ENCODE assay signal across 20 mouse cellular contexts in the genomic region with DNA sequence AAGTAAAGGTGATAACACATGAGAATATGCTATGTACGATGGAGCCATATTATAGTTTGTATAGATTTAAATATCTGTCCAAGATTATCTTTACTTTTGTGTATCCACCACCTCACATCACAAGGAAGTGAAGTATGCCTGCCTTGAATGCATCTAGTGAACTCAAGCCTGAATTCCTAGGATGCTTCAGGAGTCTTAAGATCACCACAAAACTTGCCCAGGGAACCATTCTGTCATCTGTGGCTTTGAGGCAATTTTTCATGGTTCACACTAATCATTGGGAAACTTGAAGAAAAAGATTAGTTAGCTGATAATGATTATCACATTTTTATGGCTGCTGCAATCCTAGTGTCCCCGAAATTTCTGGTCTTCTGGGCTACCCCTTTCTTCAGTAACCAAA.
"Had no signal": no experiment of that assay in that cellular context is flagged by ENCODE, and none has a peak within 500 bp of the region (broad histone marks: within the 10 kb centered on the region; RNA-seq: fewer than 3 reads in every experiment).

No protein-coding gene starts in this region.

- H3K36me3 ChIP-seq: midbrain, embryonic 10.5 days; midbrain, embryonic 13.5 days; midbrain, embryonic 15.5 days; neural tube, embryonic 13.5 days; neural tube, embryonic 15.5 days; stomach, embryonic 15.5 days had no signal

- H3K4me1 ChIP-seq: midbrain, embryonic 10.5 days; midbrain, embryonic 13.5 days; midbrain, embryonic 15.5 days; neural tube, embryonic 13.5 days; neural tube, embryonic 15.5 days; stomach, embryonic 15.5 days had no signal

- H3K4me3 ChIP-seq: midbrain, embryonic 10.5 days; midbrain, embryonic 13.5 days; midbrain, embryonic 15.5 days; myocyte; neural tube, embryonic 13.5 days; neural tube, embryonic 15.5 days; stomach, embryonic 15.5 days had no signal

- H3K9ac ChIP-seq: lung, embryonic 14.5 days; midbrain, embryonic 13.5 days; midbrain, embryonic 15.5 days; neural tube, embryonic 13.5 days; neural tube, embryonic 15.5 days; stomach, embryonic 15.5 days had no signal

- H3K27me3 ChIP-seq: midbrain, embryonic 13.5 days; midbrain, embryonic 15.5 days; neural tube, embryonic 13.5 days; neural tube, embryonic 15.5 days; stomach, embryonic 15.5 days had no signal

- ATAC-seq: midbrain, embryonic 13.5 days; midbrain, embryonic 15.5 days had no signal

- H3K27ac ChIP-seq: midbrain, embryonic 10.5 days; midbrain, embryonic 13.5 days; midbrain, embryonic 15.5 days; neural tube, embryonic 13.5 days; neural tube, embryonic 15.5 days; stomach, embryonic 15.5 days; stomach, postnatal 0 days had no signal

- H3K4me2 ChIP-seq: lung, embryonic 14.5 days; midbrain, embryonic 13.5 days; midbrain, embryonic 15.5 days; neural tube, embryonic 13.5 days; neural tube, embryonic 15.5 days; stomach, embryonic 15.5 days had no signal

- H3K9me3 ChIP-seq: midbrain, embryonic 10.5 days; midbrain, embryonic 13.5 days; midbrain, embryonic 15.5 days; neural tube, embryonic 13.5 days; neural tube, embryonic 15.5 days; stomach, embryonic 15.5 days had no signal

- DNase-seq: lung, adult 18-20 months; lung, embryonic 14.5 days; lung, postnatal 10 days; lung, postnatal 4 days; retina, postnatal 1 day; right cerebral cortex, adult 18-20 months; right cerebral cortex, postnatal 25 days; right cerebral cortex, postnatal 4 days; spleen, adult 18-20 months; thymus, adult 2 months; thymus, postnatal 25 days; thymus, postnatal 4 days had no signal
